Mouse (Mus musculus) embryo, embryonic 9.5 days (tissue): ENCODE measurements around the gene Sp7.
"Not testable (repeated sequence)": the region's sequence is repeated elsewhere in the genome, so short reads cannot be mapped to it uniquely, and the experiment has no call there.

ENCODE experiments used
- DNase-seq: peaks from one replicate; pipeline ENCODE4 v3.0.0-alpha.2; 2017; ENCODE audit errors: extremely low spot score

Sp7 gene

GRCm38 (mm10) chr15:102346444-102346843 is 20.5 kb downstream of the Sp7 start:
- no peak for DNase-seq

GRCm38 (mm10) chr15:102344490-102344889 is 22.5 kb downstream of the Sp7 start:
- DNase-seq: no peak

GRCm38 (mm10) chr15:102341580-102341979 is 25.4 kb downstream of the Sp7 start:
- DNase-seq: peak; percentile 40

GRCm38 (mm10) chr15:102339612-102340011 is 27.4 kb downstream of the Sp7 start:
- DNase-seq: no peak

GRCm38 (mm10) chr15:102336946-102337345 is 30.0 kb downstream of the Sp7 start:
- DNase-seq: no peak

GRCm38 (mm10) chr15:102335925-102336324 is 31.1 kb downstream of the Sp7 start:
- not testable (repeated sequence) for DNase-seq

GRCm38 (mm10) chr15:102335254-102335653 is 31.7 kb downstream of the Sp7 start:
- DNase-seq: no peak

- peak; percentile 83 for DNase-seq
Observed at GRCm38 (mm10) chr15:102331610-102332015, 35.4 kb downstream of the Sp7 start, which contains the start of gene Myg1. TSS of gene Myg1 (plus strand) at chr15:102331709.

- no peak for DNase-seq
Observed at GRCm38 (mm10) chr15:102326892-102327291, 40.1 kb downstream of the Sp7 start.

GRCm38 (mm10) chr15:102326022-102326576 is 40.9 kb downstream of the Sp7 start, which contains the start of gene Pfdn5:
TSS of gene Pfdn5 (plus strand) at chr15:102326116.
- peak; percentile 87 for DNase-seq

- peak; percentile 14 for DNase-seq
Observed at GRCm38 (mm10) chr15:102324654-102325473, 42.1 kb downstream of the Sp7 start.

- DNase-seq: peak; percentile 29
Observed at GRCm38 (mm10) chr15:102316263-102316662, 50.7 kb downstream of the Sp7 start.

GRCm38 (mm10) chr15:102315292-102315691 is 51.7 kb downstream of the Sp7 start:
- DNase-seq: no peak

- no peak for DNase-seq
Observed at GRCm38 (mm10) chr15:102311489-102311888, 55.5 kb downstream of the Sp7 start.

- DNase-seq: no peak
Observed at GRCm38 (mm10) chr15:102310074-102310845, 56.7 kb downstream of the Sp7 start.

GRCm38 (mm10) chr15:102308717-102309116 is 58.3 kb downstream of the Sp7 start:
- DNase-seq: no peak
